Mouse (Mus musculus) naive thymus-derived CD4-positive, alpha-beta T cell, adult 2 months (primary cell): Measurements from ENCODE around the gene Trim13.
"Not testable (repeated sequence)": the region's sequence is repeated elsewhere in the genome, so short reads cannot be mapped to it uniquely, and the experiment has no call there.

ENCODE experiments used
- DNase-seq: peaks from one replicate; pipeline ENCODE4 v3.0.0-alpha.2; 2011; ENCODE audit warnings: low read depth

Gene Trim13

GRCm38 (mm10) chr14:61597968-61598367 is at the start of gene Trim13:
Gene Trim13, plus strand, starts transcription at chr14:61598247.
- DNase-seq, result peak; percentile 34

DNA sequence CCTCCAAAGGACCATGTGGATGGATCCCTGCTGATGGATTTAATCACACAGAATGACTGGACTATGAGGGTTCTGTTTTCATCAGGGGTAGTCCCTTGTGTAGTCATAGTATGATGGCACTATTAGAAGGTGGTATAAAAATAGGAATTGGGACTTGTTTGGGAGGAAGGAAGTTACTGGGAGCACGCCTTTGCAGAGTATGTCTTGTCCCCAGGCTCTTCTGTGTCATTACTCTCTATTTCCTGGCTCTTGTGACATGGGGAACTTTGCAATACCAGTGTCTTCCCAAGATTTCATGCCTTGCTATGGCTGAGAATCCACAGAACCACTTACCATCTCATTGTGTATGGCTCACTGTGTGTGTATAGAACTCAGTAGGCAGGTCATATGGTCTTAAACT is 49.4 kb upstream of the Trim13 start:
- no peak for DNase-seq

DNA sequence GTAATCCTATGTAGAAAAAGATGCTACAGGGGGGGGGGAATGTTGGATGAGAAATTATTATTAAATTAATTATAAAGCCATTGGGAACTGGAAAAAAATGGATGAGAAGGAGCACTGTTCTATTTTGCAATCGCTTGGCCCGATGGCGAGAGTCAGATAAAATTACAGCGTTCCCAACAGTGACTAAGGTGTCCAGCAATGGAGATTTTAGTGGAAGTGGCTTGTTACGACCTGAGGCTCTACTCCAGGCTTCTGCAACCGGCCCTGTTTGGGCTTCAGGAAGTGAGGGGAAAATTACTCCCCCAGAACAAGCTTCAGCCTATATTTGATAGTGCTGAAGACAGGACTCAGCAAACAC is 42.1 kb upstream of the Trim13 start:
- DNase-seq, result no peak

- DNase-seq, result peak; percentile 99
These were observed 41.5 kb upstream of the Trim13 start, which contains the start of gene Spryd7 for GRCm38 (mm10) chr14:61556289-61557147. Gene Spryd7, minus strand, starts transcription at chr14:61556886.

- no peak for DNase-seq
These were observed 39.1 kb upstream of the Trim13 start for GRCm38 (mm10) chr14:61558901-61559300.

DNA sequence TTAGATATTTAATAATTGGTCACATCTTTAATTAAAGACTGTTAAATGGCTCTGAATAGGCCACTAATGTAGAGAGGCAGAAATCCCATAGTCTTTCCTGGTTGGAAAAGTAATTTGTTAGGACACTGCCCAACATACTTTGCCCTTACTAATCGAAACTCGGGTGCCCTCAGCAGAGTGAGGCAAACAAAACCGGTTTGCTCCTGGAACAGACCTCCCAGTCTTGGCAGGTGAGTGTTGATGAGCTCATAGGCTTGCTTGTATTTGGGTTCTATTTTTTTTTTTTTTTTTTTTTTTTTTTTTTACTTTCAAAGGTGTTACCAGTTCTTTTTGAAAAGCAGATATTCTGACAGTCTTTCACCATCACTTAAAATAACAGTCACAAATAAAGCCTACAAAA is 38.2 kb upstream of the Trim13 start:
- DNase-seq, result no peak

- not testable (repeated sequence) for DNase-seq
These were observed 31.8 kb upstream of the Trim13 start for GRCm38 (mm10) chr14:61566211-61566610.

- no peak for DNase-seq
These were observed 28.7 kb upstream of the Trim13 start for GRCm38 (mm10) chr14:61569344-61569743.

DNA sequence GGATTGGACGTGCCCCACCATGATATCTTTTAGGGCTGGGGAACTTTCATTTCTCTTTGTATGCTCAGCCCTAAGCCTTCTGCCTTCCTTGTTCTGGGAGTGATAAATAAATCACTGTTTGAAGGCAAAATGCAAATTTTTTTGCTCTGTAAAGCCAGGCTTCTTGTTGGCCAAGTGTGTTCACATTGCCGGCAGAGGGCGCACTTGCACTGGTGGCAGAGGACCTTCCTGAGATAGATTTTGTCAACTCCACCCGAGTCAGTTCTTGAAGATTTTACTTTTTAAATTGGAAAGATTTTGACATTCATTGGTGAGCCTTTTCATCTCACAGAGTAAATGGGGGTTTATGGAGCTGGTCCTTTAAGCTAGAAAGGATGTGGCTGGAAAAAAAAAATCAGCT is 26.7 kb upstream of the Trim13 start:
- DNase-seq, result peak; percentile 89

DNA sequence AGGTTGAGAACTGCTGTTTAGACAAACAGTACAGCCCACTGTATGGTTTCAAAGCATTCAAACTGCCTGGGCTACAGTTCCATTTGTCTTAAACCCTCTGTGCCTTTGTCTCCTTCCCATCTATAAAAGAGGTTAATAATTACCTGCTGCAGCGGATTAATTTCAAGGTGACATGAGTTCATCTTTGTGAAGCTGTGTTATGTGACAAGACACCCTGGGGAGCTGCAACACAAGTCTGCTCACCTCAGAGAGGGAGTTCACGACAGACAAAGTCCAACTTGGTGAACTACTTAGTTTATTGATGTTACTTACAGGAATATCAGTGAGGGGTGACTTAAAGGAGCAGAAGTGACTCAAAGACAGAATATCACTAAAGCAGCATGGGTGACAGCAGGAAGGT is 25.9 kb upstream of the Trim13 start:
- no peak for DNase-seq

- no peak for DNase-seq
These were observed 23.0 kb upstream of the Trim13 start for GRCm38 (mm10) chr14:61575066-61575465.

DNA sequence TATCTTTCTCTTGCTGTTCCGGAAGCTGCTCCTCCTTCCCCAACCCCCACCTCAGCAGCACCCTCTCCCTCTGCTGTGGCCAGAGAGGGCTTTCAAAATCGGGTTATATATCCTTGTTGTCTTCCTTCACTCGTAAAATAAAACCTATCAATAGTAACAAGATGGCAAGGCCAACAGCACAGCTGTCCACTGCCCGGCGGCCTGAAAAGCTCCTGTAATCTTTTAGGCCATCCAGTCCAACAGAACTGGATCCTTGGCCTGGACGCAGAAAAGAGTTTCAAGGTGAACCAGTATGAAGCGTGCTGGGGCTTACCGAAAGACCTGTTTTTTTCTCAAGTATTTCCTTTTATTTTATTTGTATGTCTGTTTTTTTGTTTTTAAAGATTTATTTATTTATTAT is 22.1 kb upstream of the Trim13 start:
- DNase-seq, result no peak

- DNase-seq, result no peak
These were observed 8.6 kb upstream of the Trim13 start for GRCm38 (mm10) chr14:61589288-61590065.

GRCm38 (mm10) chr14:61596719-61597426 is 1.2 kb upstream of the Trim13 start:
- DNase-seq, result no peak

DNA sequence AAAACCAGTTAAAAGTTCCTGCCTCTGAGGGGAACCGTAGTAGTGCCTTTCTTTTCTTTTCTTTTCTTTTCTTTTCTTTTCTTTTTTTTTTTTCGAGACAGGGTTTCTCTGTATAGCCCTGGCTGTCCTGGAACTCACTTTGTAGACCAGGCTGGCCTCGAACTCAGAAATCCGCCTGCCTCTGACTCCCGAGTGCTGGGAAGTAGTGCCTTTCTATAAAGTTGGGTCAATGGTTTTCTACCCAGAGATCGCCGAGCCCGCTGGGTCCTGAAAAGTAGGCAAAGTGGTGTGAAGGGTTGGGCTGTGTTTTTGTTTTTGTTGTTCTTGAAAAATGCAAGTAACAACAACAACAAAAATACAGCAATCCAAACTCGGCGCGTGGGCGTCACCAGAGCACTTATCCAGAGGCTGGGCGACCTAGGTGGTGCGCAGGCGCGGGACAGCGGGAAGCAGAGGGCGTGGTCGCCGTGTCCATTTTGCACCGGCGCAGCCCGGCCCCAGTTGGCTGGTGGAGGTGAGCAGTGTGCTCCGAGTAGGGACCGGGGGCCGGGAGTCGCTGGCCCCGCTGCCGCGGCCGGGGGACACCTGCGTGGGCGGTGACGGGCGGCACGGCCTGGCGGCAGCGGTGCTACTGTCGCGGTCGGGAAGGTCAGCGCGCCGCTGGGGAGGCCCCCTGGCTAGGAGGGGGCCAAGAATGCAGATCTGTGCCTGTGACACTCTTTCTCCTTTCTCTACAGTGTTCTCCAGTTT is 1.2 kb downstream of the Trim13 start:
- peak; percentile 90 for DNase-seq

GRCm38 (mm10) chr14:61601348-61601747 is 3.3 kb downstream of the Trim13 start:
- peak; percentile 59 for DNase-seq

GRCm38 (mm10) chr14:61603069-61603755 is 5.2 kb downstream of the Trim13 start:
- no peak for DNase-seq

GRCm38 (mm10) chr14:61604081-61604480 is 6.0 kb downstream of the Trim13 start:
- DNase-seq, result no peak

DNA sequence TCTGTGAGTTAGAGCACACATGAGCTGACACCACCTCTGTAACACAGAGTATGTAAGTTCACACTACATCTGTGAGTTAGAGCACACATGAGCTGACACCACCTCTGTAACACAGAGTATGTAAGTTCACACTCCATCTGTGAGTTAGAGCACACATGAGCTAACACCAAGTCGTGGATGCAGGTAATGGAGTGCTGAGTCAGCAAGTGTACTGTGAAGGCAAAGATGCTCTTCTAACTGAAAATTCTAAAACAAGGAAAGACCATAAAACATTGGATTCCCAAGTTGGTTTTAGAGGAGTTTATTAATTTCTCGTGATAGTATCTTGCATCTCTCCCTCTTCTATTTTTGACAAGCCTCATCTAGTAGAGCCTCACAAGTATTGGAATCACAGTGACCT is 8.0 kb downstream of the Trim13 start:
- not testable (repeated sequence) for DNase-seq

DNA sequence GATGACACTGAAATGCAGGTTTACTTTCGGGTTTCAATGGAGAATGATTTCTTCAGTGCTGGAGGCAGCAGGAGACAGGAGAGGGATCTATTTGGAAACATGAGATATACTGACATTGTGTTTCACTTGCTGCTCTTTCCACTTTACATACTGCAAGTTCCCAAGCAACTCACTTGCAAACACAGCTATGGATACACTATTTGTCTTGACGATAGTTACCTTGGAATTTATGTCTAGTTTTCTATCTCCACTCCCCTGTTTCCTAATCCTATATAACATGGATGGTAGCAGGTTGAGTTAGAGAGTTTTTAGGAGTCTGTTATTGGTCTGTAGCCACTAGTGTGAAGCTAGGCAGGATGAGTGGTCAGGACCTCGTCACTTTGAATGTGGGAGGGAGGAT is 9.1 kb downstream of the Trim13 start, which contains the start of gene Kcnrg:
Gene Kcnrg, plus strand, starts transcription at position 301 of the 400 bp plus-strand sequence.
- DNase-seq, result no peak

DNA sequence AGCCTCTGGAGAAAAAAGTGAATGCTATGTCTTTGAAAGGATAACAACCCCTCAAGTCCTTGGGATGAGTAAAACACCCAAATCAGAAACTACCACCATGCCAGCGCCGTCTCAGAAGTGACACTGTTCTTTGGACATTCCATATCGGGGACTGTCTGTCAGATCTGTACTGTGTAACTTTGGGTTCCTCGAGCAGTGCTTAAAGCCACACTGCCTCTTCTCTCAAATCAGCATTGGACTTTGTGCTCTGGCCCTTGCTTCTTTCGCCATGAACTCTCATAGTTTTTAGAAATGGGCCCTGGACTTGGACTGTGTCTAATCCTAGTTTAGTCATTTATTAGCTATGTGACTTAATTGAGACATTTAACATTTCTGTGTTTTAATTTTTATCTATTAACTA is 13.7 kb downstream of the Trim13 start:
- no peak for DNase-seq
